8 mouse cellular contexts compared by ENCODE assay signal in the genomic region with DNA sequence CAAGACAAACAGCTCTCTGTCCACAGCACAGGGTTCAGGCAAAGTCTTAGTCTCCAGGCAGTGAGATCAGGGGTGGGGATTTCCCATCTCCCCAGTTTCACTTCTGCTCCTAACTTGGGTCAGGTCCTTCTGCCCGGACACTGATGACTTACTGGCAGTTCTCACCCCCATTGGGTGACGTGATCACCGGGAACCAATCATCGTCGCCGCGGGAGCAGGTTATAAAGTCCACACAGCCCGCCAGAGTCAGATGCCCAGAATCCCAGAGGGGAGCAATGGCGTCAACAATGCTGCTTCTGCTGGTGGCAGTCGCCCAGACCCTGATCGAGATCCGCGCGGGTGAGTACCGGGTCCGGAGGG. TPM values are rescaled to one million over a fixed set of nuclear protein-coding genes. Genes with fewer than 3 reads are reported as not detected.
A peak's percentile ranks its signal among the peaks of the same experiment; 100 is the strongest.
DNase-seq lines count a peak whose midpoint lies in the region; ATAC-seq lines count a peak whose summit lies in the region.

A gene (plus strand): TSS at position 249 of the 360 bp plus-strand sequence.

- peak; percentile 88 to 93 for DNase-seq in adrenal gland, adult 18-20 months (ENCODE audit: low spot score in 2 of 2)
- DNase-seq in embryo, embryonic 11.5 days (ENCODE audit: low read depth, low spot score): peak; percentile 64
- DNase-seq in gastrocnemius, postnatal 25 days: peak; percentile 84
- DNase-seq in left cerebral cortex, adult 9 months (ENCODE audit: low spot score in 2 of 2): peak; percentile 28 to 87
- peak; percentile 75 to 80 for DNase-seq in right cerebral cortex, adult 2 months (ENCODE audit: low spot score in 2 of 2)
- DNase-seq in urinary bladder, postnatal 10 days (ENCODE audit: low spot score): peak; percentile 72

- peak; percentile 93 for ATAC-seq in inflammation-experienced regulatory T-cells, adult 6 months

- peaks cover 4% of the 10 kb centered on the region for H3K36me3 ChIP-seq in megakaryocyte, embryonic 14.5 days (replicated peaks; ENCODE audit: low read length)

- peaks cover 18% of the 10 kb centered on the region for H3K4me1 ChIP-seq in megakaryocyte, embryonic 14.5 days

- H3K4me3 ChIP-seq in megakaryocyte, embryonic 14.5 days (replicated peaks): peak within 1 kb of the TSS; percentile 93

- peaks cover 2% of the 10 kb centered on the region for H3K27me3 ChIP-seq in megakaryocyte, embryonic 14.5 days (replicated peaks)

- H3K9me3 ChIP-seq in megakaryocyte, embryonic 14.5 days: peaks cover 15% of the 10 kb centered on the region

RNA-seq across cellular contexts. Expression of the gene that starts here (rescaled TPM):
- 10 to 100 TPM; 28.3 to 79.1 TPM for total RNA-seq in adrenal gland, adult 18-20 months (2021)
- total RNA-seq in gastrocnemius, postnatal 25 days (2021): 1 to 10 TPM; 2.2 to 3.9 TPM
- polyA plus RNA-seq in inflammation-experienced regulatory T-cells, adult 6 months (2017; shearing (Covaris generic)): 10 to 100 TPM; 11.4 to 17.3 (median 16.4) TPM
- 13.9 and 46.4 TPM in 2 replicates for polyA plus RNA-seq in megakaryocyte, embryonic 14.5 days (2012; ENCODE audit: insufficient read depth, low replicate concordance)

Comparison
In these comparisons a context has a peak if more than half of its experiments do, and no peak if none do; other contexts are left out.
1. Peak in every context shown above with its lines: DNase-seq, ATAC-seq and H3K4me3 ChIP-seq.
2. RNA of the gene that starts here (total RNA-seq): 28.3 to 79.1 TPM in adrenal gland, adult 18-20 months; 2.2 to 3.9 TPM in gastrocnemius, postnatal 25 days; every median in the first group is over 4 times any median in the second.